Mouse (Mus musculus) E14TG2a.4 (cell line): ENCODE measurements around the gene Tiam1.

Experiments
- H3K27me3 ChIP-seq: 2 replicates; pipeline ENCODE4 v1.6.1; 2014; ENCODE audit warnings: low read length, control low read depth; ENCODE audit not compliant: insufficient read depth
- H3K36me3 ChIP-seq: 2 replicates; pipeline ENCODE4 v1.6.1; 2014; ENCODE audit warnings: low read length, control low read depth; ENCODE audit not compliant: insufficient read depth
- H3K4me1 ChIP-seq: replicated peaks from 2 replicates; pipeline ENCODE4 v1.6.1; 2014; ENCODE audit warnings: low read depth, low read length, control low read depth
- H3K4me3 ChIP-seq: replicated peaks from 2 replicates; pipeline ENCODE4 v1.5.1; 2014; ENCODE audit warnings: mild to moderate bottlenecking, low read length
- H3K9me3 ChIP-seq: 2 replicates; pipeline ENCODE4 v1.6.1; 2014; ENCODE audit warnings: low read length, control low read depth
- CTCF ChIP-seq: conservative IDR thresholded peaks from 2 replicates; pipeline ENCODE4 v1.5.1; 2014; ENCODE audit warnings: low read length
- NANOG ChIP-seq: IDR thresholded peaks from 2 replicates; pipeline ENCODE4 v1.6.1; 2014; ENCODE audit warnings: borderline replicate concordance, low read length, mixed read lengths
- POU5F1 ChIP-seq: IDR thresholded peaks from 2 replicates; pipeline ENCODE4 v1.6.1; 2014; ENCODE audit warnings: low read length, borderline replicate concordance

Gene Tiam1

GRCm38 (mm10) chr16:89762096-89762495 is 381.5 kb downstream of the Tiam1 start:
- H3K36me3 ChIP-seq, result no peaks in the 10 kb centered on the region
- peaks cover 7% of the 10 kb centered on the region for H3K4me1 ChIP-seq
- H3K27me3 ChIP-seq, result peaks cover 4% of the 10 kb centered on the region; the same call in 1 of the 2 replicates
- 0 out of 2 replicates have a peak overlapping the region, but pooled peaks have one; percentile 13 for H3K4me3 ChIP-seq
- no peaks in the 10 kb centered on the region for H3K9me3 ChIP-seq
- TF ChIP-seq NANOG (no peak), POU5F1 (no peak), CTCF (no peak)

- no peaks in the 10 kb centered on the region for H3K27me3 ChIP-seq
- no peak for TF ChIP-seq NANOG
- no peak for TF ChIP-seq CTCF
- TF ChIP-seq POU5F1, result no peak
These were observed 386.2 kb downstream of the Tiam1 start for GRCm38 (mm10) chr16:89757384-89757783.

GRCm38 (mm10) chr16:89754709-89755108 is 388.9 kb downstream of the Tiam1 start:
- no peaks in the 10 kb centered on the region for H3K4me1 ChIP-seq
- peaks cover 3% of the 10 kb centered on the region; the same call in 1 of the 2 replicates for H3K9me3 ChIP-seq
- no peaks in the 10 kb centered on the region for H3K36me3 ChIP-seq
- H3K27me3 ChIP-seq, result no peaks in the 10 kb centered on the region
- no peak overlapping the region for H3K4me3 ChIP-seq
- no peak for TF ChIP-seq CTCF
- no peak for TF ChIP-seq NANOG
- no peak for TF ChIP-seq POU5F1

More at GRCm38 (mm10) chr16:89757384-89757783, 386.2 kb downstream of the Tiam1 start:
- Histone ChIP-seq H3K36me3 (no peaks in the 10 kb centered on the region), H3K4me1 (peaks cover 4% of the 10 kb centered on the region), H3K4me3 (no peak overlapping the region), H3K9me3 (no peaks in the 10 kb centered on the region)

GRCm38 (mm10) chr16:89747864-89748263 is 395.7 kb downstream of the Tiam1 start:
- TF ChIP-seq CTCF, result no peak
- TF ChIP-seq NANOG, result no peak
- H3K4me1 ChIP-seq, result no peaks in the 10 kb centered on the region
- no peak overlapping the region for H3K4me3 ChIP-seq
- peaks cover 10% of the 10 kb centered on the region; the same call in 1 of the 2 replicates for H3K9me3 ChIP-seq
- H3K36me3 ChIP-seq, result no peaks in the 10 kb centered on the region
- no peaks in the 10 kb centered on the region for H3K27me3 ChIP-seq

GRCm38 (mm10) chr16:89739559-89739958 is 404.0 kb downstream of the Tiam1 start:
- no peaks in the 10 kb centered on the region for H3K36me3 ChIP-seq
- no peaks in the 10 kb centered on the region for H3K27me3 ChIP-seq
- no peak overlapping the region for H3K4me3 ChIP-seq
- H3K9me3 ChIP-seq, result no peaks in the 10 kb centered on the region
- TF ChIP-seq CTCF, result no peak
- TF ChIP-seq NANOG, result no peak
- no peak for TF ChIP-seq POU5F1
- no peaks in the 10 kb centered on the region for H3K4me1 ChIP-seq

- H3K4me3 ChIP-seq, result no peak overlapping the region
- no peaks in the 10 kb centered on the region for H3K4me1 ChIP-seq
- no peaks in the 10 kb centered on the region for H3K36me3 ChIP-seq
- no peak for TF ChIP-seq CTCF
- no peak for TF ChIP-seq NANOG
- no peak for TF ChIP-seq POU5F1
- no peaks in the 10 kb centered on the region for H3K27me3 ChIP-seq
- no peaks in the 10 kb centered on the region for H3K9me3 ChIP-seq
These were observed 404.6 kb downstream of the Tiam1 start for GRCm38 (mm10) chr16:89738963-89739362.
